Mouse (Mus musculus) neural tube, embryonic 11.5 days (tissue): ENCODE measurements at regions not wholly inside any gene's neighbourhood (a gene's known extent, or its start where the extent isn't known, plus 50 kb on each side); places are given as distances from the start of the nearest gene placed in this dataset.

ENCODE experiments used
- ATAC-seq: fragments of 200-750 bp; cut with Nextera tagmentation; 2 replicates; pipeline ENCODE4 v1.8.0; 2017; ENCODE audit warnings: moderate number of reproducible peaks, mild to moderate bottlenecking, moderate TSS enrichment, moderate library complexity; ENCODE audit not compliant: insufficient read depth, low FRiP score, low TSS enrichment
- DNase-seq: peaks from one replicate; pipeline ENCODE4 v3.0.0-alpha.2; 2015; ENCODE audit warnings: low spot score
- H3K27ac ChIP-seq: fragments of 300-500 bp; sonication (generic); 2 replicates; pipeline ENCODE4 v1.5.1; 2014; ENCODE audit warnings: low read depth, mild to moderate bottlenecking, low read length
- H3K27me3 ChIP-seq: fragments of 300-500 bp; sonication (generic); 2 replicates; pipeline ENCODE4 v1.6.1; 2014; ENCODE audit warnings: mild to moderate bottlenecking, low read length, mixed read lengths; ENCODE audit not compliant: control insufficient read depth, insufficient read depth
- H3K36me3 ChIP-seq: fragments of 300-500 bp; sonication (generic); 2 replicates; pipeline ENCODE4 v1.6.1; 2014; ENCODE audit warnings: mild to moderate bottlenecking, low read length, moderate library complexity, mixed read lengths; ENCODE audit not compliant: control insufficient read depth, insufficient read depth
- H3K4me1 ChIP-seq: fragments of 300-500 bp; sonication (generic); 2 replicates; pipeline ENCODE4 v1.6.1; 2014; ENCODE audit warnings: low read length, mixed read lengths; ENCODE audit not compliant: control insufficient read depth, insufficient read depth
- H3K4me2 ChIP-seq: fragments of 300-500 bp; sonication (generic); 2 replicates; pipeline ENCODE4 v1.6.1; 2014; ENCODE audit warnings: low read depth, mild to moderate bottlenecking, moderate library complexity
- H3K4me3 ChIP-seq: fragments of 300-500 bp; sonication (generic); 2 replicates; pipeline ENCODE4 v1.5.1; 2014; ENCODE audit warnings: low read depth, low read length
- H3K9ac ChIP-seq: fragments of 300-500 bp; sonication (generic); 2 replicates; pipeline ENCODE4 v1.6.1; 2014; ENCODE audit warnings: mild to moderate bottlenecking, low read length
- H3K9me3 ChIP-seq: fragments of 300-500 bp; sonication (generic); 2 replicates; pipeline ENCODE4 v1.6.1; 2016; ENCODE audit warnings: low read length; ENCODE audit not compliant: control insufficient read depth
- WGBS: fragments of 180-500 bp; shearing (Covaris S2); extraction: QIAGEN DNeasy Blood & Tissue Kit; methylation state at CpG from one replicate; pipeline ENCODE4 v1.1.7; 2014; 5-methylcytosine and 5-hydroxymethylcytosine counted together

- H3K27ac ChIP-seq, result no peak overlapping the region
- no peak overlapping the region for H3K9ac ChIP-seq
- ATAC-seq, result no peak
- no peaks in the 10 kb centered on the region for H3K4me1 ChIP-seq
- no peaks in the 10 kb centered on the region for H3K9me3 ChIP-seq
- no peak overlapping the region for H3K4me2 ChIP-seq
- H3K27me3 ChIP-seq, result no peaks in the 10 kb centered on the region
- no peak for DNase-seq
- 74% methylated on average over 6 of the region's 6 CpGs for WGBS
- H3K4me3 ChIP-seq, result no peak overlapping the region
- no peaks in the 10 kb centered on the region for H3K36me3 ChIP-seq
These were observed 522.9 kb upstream of the Castor2 start for GRCm38 (mm10) chr5:133576595-133576994.

- DNase-seq, result peak; percentile 35
- no peak overlapping the region for H3K4me3 ChIP-seq
- 91% methylated on average over 2 of the region's 2 CpGs for WGBS
These were observed 530.4 kb upstream of the Castor2 start for GRCm38 (mm10) chr5:133569096-133569495.

GRCm38 (mm10) chr5:133566506-133566905, 533.0 kb upstream of the Castor2 start:
- Histone ChIP-seq H3K9ac (no peak overlapping the region), H3K9me3 (no peaks in the 10 kb centered on the region), H3K4me2 (no peak overlapping the region), H3K27me3 (no peaks in the 10 kb centered on the region), H3K4me3 (no peak overlapping the region), H3K36me3 (no peaks in the 10 kb centered on the region), H3K4me1 (no peaks in the 10 kb centered on the region), H3K27ac (no peak overlapping the region)
- ATAC-seq (no peak), DNase-seq (no peak)
- WGBS, result 74% methylated on average over 4 of the region's 4 CpGs

More at GRCm38 (mm10) chr5:133569096-133569495, 530.4 kb upstream of the Castor2 start:
- no peak overlapping the region for H3K9ac ChIP-seq
- no peaks in the 10 kb centered on the region for H3K4me1 ChIP-seq
- no peaks in the 10 kb centered on the region for H3K9me3 ChIP-seq
- H3K36me3 ChIP-seq, result no peaks in the 10 kb centered on the region
- ATAC-seq, result no peak
- H3K27ac ChIP-seq, result no peak overlapping the region
- no peaks in the 10 kb centered on the region for H3K27me3 ChIP-seq
- H3K4me2 ChIP-seq, result no peak overlapping the region

- H3K4me1 ChIP-seq, result no peaks in the 10 kb centered on the region
- 89% methylated on average over 7 of the region's 7 CpGs for WGBS
These were observed 548.9 kb upstream of the Castor2 start for GRCm38 (mm10) chr5:133550657-133551056.

GRCm38 (mm10) chr5:133542217-133542616, 557.3 kb upstream of the Castor2 start:
- no peaks in the 10 kb centered on the region for H3K4me1 ChIP-seq
- no peaks in the 10 kb centered on the region for H3K9me3 ChIP-seq
- DNase-seq (no peak), ATAC-seq (no peak)
- no peaks in the 10 kb centered on the region for H3K36me3 ChIP-seq
- no peak overlapping the region for H3K9ac ChIP-seq
- no peak overlapping the region for H3K4me2 ChIP-seq
- no peaks in the 10 kb centered on the region for H3K27me3 ChIP-seq
- no peak overlapping the region for H3K4me3 ChIP-seq
- H3K27ac ChIP-seq, result no peak overlapping the region

More at GRCm38 (mm10) chr5:133550657-133551056, 548.9 kb upstream of the Castor2 start:
- no peak overlapping the region for H3K4me2 ChIP-seq
- no peaks in the 10 kb centered on the region for H3K36me3 ChIP-seq
- no peaks in the 10 kb centered on the region for H3K27me3 ChIP-seq
- H3K4me3 ChIP-seq, result no peak overlapping the region
- no peaks in the 10 kb centered on the region for H3K9me3 ChIP-seq
- no peak overlapping the region for H3K27ac ChIP-seq
- H3K9ac ChIP-seq, result no peak overlapping the region
- no peak for ATAC-seq
- DNase-seq, result no peak

GRCm38 (mm10) chr5:133532678-133533077, 566.8 kb upstream of the Castor2 start:
- Histone ChIP-seq H3K9me3 (no peaks in the 10 kb centered on the region), H3K9ac (no peak overlapping the region), H3K27me3 (no peaks in the 10 kb centered on the region), H3K4me2 (no peak overlapping the region), H3K36me3 (no peaks in the 10 kb centered on the region), H3K4me1 (no peaks in the 10 kb centered on the region), H3K4me3 (no peak overlapping the region), H3K27ac (no peak overlapping the region)
- ATAC-seq (no peak), DNase-seq (no peak)

GRCm38 (mm10) chr5:133505661-133506060, 593.9 kb upstream of the Castor2 start:
- WGBS, result 56% methylated on average over 2 of the region's 2 CpGs
- no peak for DNase-seq

GRCm38 (mm10) chr5:133487806-133488290, 611.7 kb upstream of the Castor2 start:
- Histone ChIP-seq H3K4me3 (no peak overlapping the region), H3K9me3 (no peaks in the 10 kb centered on the region), H3K27me3 (no peaks in the 10 kb centered on the region), H3K27ac (no peak overlapping the region), H3K4me2 (no peak overlapping the region), H3K9ac (no peak overlapping the region), H3K4me1 (no peaks in the 10 kb centered on the region), H3K36me3 (no peaks in the 10 kb centered on the region)
- no peak for DNase-seq
- 64% methylated on average over 5 of the region's 5 CpGs for WGBS
- ATAC-seq, result no peak

More at GRCm38 (mm10) chr5:133505661-133506060, 593.9 kb upstream of the Castor2 start:
- no peak overlapping the region for H3K9ac ChIP-seq
- no peak overlapping the region for H3K27ac ChIP-seq
- no peak overlapping the region for H3K4me2 ChIP-seq
- no peaks in the 10 kb centered on the region for H3K27me3 ChIP-seq
- no peaks in the 10 kb centered on the region for H3K9me3 ChIP-seq
- ATAC-seq, result no peak
- H3K4me3 ChIP-seq, result no peak overlapping the region
- H3K36me3 ChIP-seq, result no peaks in the 10 kb centered on the region
- no peaks in the 10 kb centered on the region for H3K4me1 ChIP-seq

GRCm38 (mm10) chr5:133482291-133483086, 617.0 kb upstream of the Castor2 start:
- no peaks in the 10 kb centered on the region for H3K4me1 ChIP-seq
- H3K36me3 ChIP-seq, result no peaks in the 10 kb centered on the region
- 49% methylated on average over 14 of the region's 14 CpGs for WGBS
- ATAC-seq (no peak), DNase-seq (peak; percentile 41)
- H3K9ac ChIP-seq, result no peak overlapping the region
- H3K9me3 ChIP-seq, result no peaks in the 10 kb centered on the region
- H3K27ac ChIP-seq, result no peak overlapping the region
- H3K4me2 ChIP-seq, result no peak overlapping the region
- no peak overlapping the region for H3K4me3 ChIP-seq
- no peaks in the 10 kb centered on the region for H3K27me3 ChIP-seq
